Mouse (Mus musculus) hindbrain, postnatal 0 days (tissue): ENCODE results near the gene Sapcd1. TPM values are rescaled to one million over a fixed set of nuclear protein-coding genes. Genes with fewer than 3 reads are reported as not detected.
"Not testable (repeated sequence)": the region's sequence is repeated elsewhere in the genome, so short reads cannot be mapped to it uniquely, and the experiment has no call there.

Experiments used
- ATAC-seq: fragments of 200-750 bp; cut with Nextera tagmentation; 2 replicates; pipeline ENCODE4 v1.8.0; 2017; ENCODE audit warnings: mild to moderate bottlenecking, moderate TSS enrichment, moderate library complexity
- DNase-seq: peaks from one replicate; pipeline ENCODE4 v3.0.0-alpha.2; 2015; ENCODE audit warnings: low spot score
- H3K27ac ChIP-seq: fragments of 300-500 bp; sonication (generic); 2 replicates; pipeline ENCODE4 v1.5.1; 2014; ENCODE audit warnings: mild to moderate bottlenecking
- H3K27me3 ChIP-seq: fragments of 300-500 bp; sonication (generic); 2 replicates; pipeline ENCODE4 v1.6.1; 2014; ENCODE audit warnings: low read length, mixed read lengths; ENCODE audit not compliant: insufficient read depth
- H3K36me3 ChIP-seq: fragments of 300-500 bp; sonication (generic); 2 replicates; pipeline ENCODE4 v1.6.1; 2014; ENCODE audit warnings: low read length, mixed read lengths; ENCODE audit not compliant: insufficient read depth
- H3K4me1 ChIP-seq: fragments of 300-500 bp; sonication (generic); 2 replicates; pipeline ENCODE4 v1.6.1; 2014; ENCODE audit warnings: antibody characterized with exemption, low read length, mixed read lengths; ENCODE audit not compliant: insufficient read depth
- H3K4me2 ChIP-seq: fragments of 300-500 bp; sonication (generic); 2 replicates; pipeline ENCODE4 v1.6.1; 2014; ENCODE audit warnings: low read depth, mild to moderate bottlenecking, low read length, moderate library complexity, mixed read lengths
- H3K4me3 ChIP-seq: fragments of 300-500 bp; sonication (generic); 2 replicates; pipeline ENCODE4 v1.5.1; 2014; ENCODE audit warnings: low read length
- H3K9ac ChIP-seq: fragments of 300-500 bp; sonication (generic); replicated peaks from 2 replicates; pipeline ENCODE4 v1.6.1; 2014; ENCODE audit warnings: mild to moderate bottlenecking, low read length, moderate library complexity, mixed read lengths
- H3K9me3 ChIP-seq: fragments of 300-500 bp; sonication (generic); 2 replicates; pipeline ENCODE4 v1.6.1; 2016; ENCODE audit warnings: low read length, mixed read lengths
- CTCF ChIP-seq: IDR thresholded peaks from 2 replicates; pipeline ENCODE4 v1.5.1; 2016; ENCODE audit warnings: antibody characterized with exemption, control low read depth, low read depth
- WGBS: fragments of 180-500 bp; shearing (Covaris S2); extraction: QIAGEN DNeasy Blood & Tissue Kit; methylation state at CpG from one replicate; pipeline ENCODE4 v1.1.7; 2014; 5-methylcytosine and 5-hydroxymethylcytosine counted together
- polyA plus RNA-seq: library from polyadenylated mRNA; unstranded; fragments of >200 nt; fragmentation: Nextera tagmentation; extraction: Ambion mirVana; gene quantifications from 2 replicates; pipeline ENCODE4 v1.2.1, GENCODE M21; 2015
- total RNA-seq: library from RNA; depleted of rRNA; stranded (reverse); fragments of >200 nt; gene quantifications from 2 replicates; pipeline ENCODE4 v1.2.3, GENCODE M21; 2014

Gene Sapcd1
- total and polyA plus RNA-seq, 2 experiments from 2014 or later: 2.1 to 2.4 TPM

GRCm38 (mm10) chr17:35009586-35009985, 18.2 kb downstream of the Sapcd1 start:
- Histone ChIP-seq H3K27ac (no peak overlapping the region), H3K9me3 (no peaks in the 10 kb centered on the region), H3K4me3 (no peak overlapping the region), H3K4me2 (no peak overlapping the region), H3K27me3 (no peaks in the 10 kb centered on the region), H3K4me1 (no peaks in the 10 kb centered on the region), H3K36me3 (peaks cover 62% of the 10 kb centered on the region), H3K9ac (no peak overlapping the region)
- ATAC-seq: no peak
- TF ChIP-seq CTCF: no peak
- 71% methylated on average over 7 of the region's 7 CpGs for WGBS
- peak; percentile 13 for DNase-seq

- Histone ChIP-seq H3K4me2 (no peak overlapping the region), H3K9me3 (no peaks in the 10 kb centered on the region), H3K27me3 (no peaks in the 10 kb centered on the region), H3K36me3 (peaks cover 45% of the 10 kb centered on the region), H3K27ac (no peak overlapping the region), H3K4me1 (peaks cover 2% of the 10 kb centered on the region), H3K4me3 (no peak overlapping the region), H3K9ac (no peak overlapping the region)
- DNase-seq (no peak), ATAC-seq (no peak)
- WGBS: 96% methylated on average over 7 of the region's 7 CpGs
- no peak for TF ChIP-seq CTCF
Measured at GRCm38 (mm10) chr17:35007387-35007991, 20.3 kb downstream of the Sapcd1 start.

- H3K9me3 ChIP-seq, H3K9ac ChIP-seq, ATAC-seq, H3K4me3 ChIP-seq, H3K27me3 ChIP-seq, H3K4me1 ChIP-seq, H3K4me2 ChIP-seq, DNase-seq, H3K27ac ChIP-seq: not testable (repeated sequence)
- peaks cover 30% of the 10 kb centered on the region for H3K36me3 ChIP-seq
- whole genome bisulfite sequencing: 97% methylated on average over 4 of the region's 5 CpGs
Measured at GRCm38 (mm10) chr17:35005902-35006301, 21.9 kb downstream of the Sapcd1 start.

- TF ChIP-seq CTCF: no peak
- no peak for ATAC-seq
Measured at GRCm38 (mm10) chr17:35005158-35005557, 22.7 kb downstream of the Sapcd1 start.

GRCm38 (mm10) chr17:35004075-35004717, 23.6 kb downstream of the Sapcd1 start:
- Histone ChIP-seq H3K27me3 (no peaks in the 10 kb centered on the region), H3K9ac (no peak overlapping the region), H3K4me2 (no peak overlapping the region), H3K4me1 (peaks cover 6% of the 10 kb centered on the region), H3K27ac (no peak overlapping the region), H3K4me3 (no peak overlapping the region), H3K36me3 (peaks cover 22% of the 10 kb centered on the region), H3K9me3 (no peaks in the 10 kb centered on the region)
- TF ChIP-seq CTCF: no peak
- no peak for ATAC-seq
- no peak for DNase-seq
- WGBS: 97% methylated on average over 17 of the region's 17 CpGs

More at GRCm38 (mm10) chr17:35005158-35005557, 22.7 kb downstream of the Sapcd1 start:
- Histone ChIP-seq H3K4me1 (peaks cover 6% of the 10 kb centered on the region), H3K4me3 (no peak overlapping the region), H3K27ac (no peak overlapping the region), H3K9me3 (no peaks in the 10 kb centered on the region), H3K27me3 (no peaks in the 10 kb centered on the region), H3K36me3 (peaks cover 22% of the 10 kb centered on the region), H3K4me2 (no peak overlapping the region), H3K9ac (no peak overlapping the region)
- 94% methylated on average over 10 of the region's 10 CpGs for WGBS
- DNase-seq: no peak

GRCm38 (mm10) chr17:35003022-35003838, 24.6 kb downstream of the Sapcd1 start:
- DNase-seq (no peak), ATAC-seq (no peak)
- TF ChIP-seq CTCF: no peak
- 0 out of 2 replicates have a peak overlapping the region, but pooled peaks have one; percentile 7 for H3K27ac ChIP-seq
- H3K27me3 ChIP-seq: no peaks in the 10 kb centered on the region
- 73% methylated on average over 9 of the region's 9 CpGs for WGBS
- peaks cover 6% of the 10 kb centered on the region for H3K4me1 ChIP-seq
- peaks cover 16% of the 10 kb centered on the region for H3K36me3 ChIP-seq
- H3K9me3 ChIP-seq: no peaks in the 10 kb centered on the region
- peak overlapping the region; percentile 70; the same call in 1 of the 2 replicates for H3K9ac ChIP-seq
- no peak overlapping the region for H3K4me3 ChIP-seq
- H3K4me2 ChIP-seq: peak overlapping the region; percentile 92
